Mouse (Mus musculus) midbrain, postnatal 0 days (tissue): ENCODE measurements around the gene Thoc6. TPM values are rescaled to one million over a fixed set of nuclear protein-coding genes. Genes with fewer than 3 reads are reported as not detected.

Experiments used
- ATAC-seq: fragments of 200-750 bp; cut with Nextera tagmentation; 2 replicates; pipeline ENCODE4 v1.8.0; 2017; ENCODE audit warnings: moderate number of reproducible peaks, mild to moderate bottlenecking, moderate TSS enrichment, moderate library complexity; ENCODE audit not compliant: low FRiP score
- DNase-seq: peaks from one replicate; pipeline ENCODE4 v3.0.0-alpha.2; 2015; ENCODE audit warnings: low spot score
- H3K27ac ChIP-seq: fragments of 300-500 bp; sonication (generic); 2 replicates; pipeline ENCODE4 v1.5.1; 2014; ENCODE audit warnings: low read depth, mild to moderate bottlenecking, low read length, mixed read lengths
- H3K27me3 ChIP-seq: fragments of 300-500 bp; sonication (generic); 2 replicates; pipeline ENCODE4 v1.6.1; 2014; ENCODE audit warnings: low read length, control low read depth, mixed read lengths; ENCODE audit not compliant: insufficient read depth
- H3K36me3 ChIP-seq: fragments of 300-500 bp; sonication (generic); 2 replicates; pipeline ENCODE4 v1.6.1; 2014; ENCODE audit warnings: low read length, control low read depth, mixed read lengths; ENCODE audit not compliant: insufficient read depth
- H3K4me1 ChIP-seq: fragments of 300-500 bp; sonication (generic); 2 replicates; pipeline ENCODE4 v1.6.1; 2014; ENCODE audit warnings: mild to moderate bottlenecking, control low read depth, antibody characterized with exemption, low read length, mixed read lengths; ENCODE audit not compliant: insufficient read depth
- H3K4me2 ChIP-seq: fragments of 300-500 bp; sonication (generic); 2 replicates; pipeline ENCODE4 v1.6.1; 2014; ENCODE audit warnings: low read depth, mild to moderate bottlenecking, low read length, mixed read lengths; ENCODE audit not compliant: poor library complexity, severe bottlenecking
- H3K4me3 ChIP-seq: fragments of 300-500 bp; sonication (generic); 2 replicates; pipeline ENCODE4 v1.5.1; 2014; ENCODE audit warnings: low read depth, mild to moderate bottlenecking, low read length, moderate library complexity
- H3K9ac ChIP-seq: fragments of 300-500 bp; sonication (generic); replicated peaks from 2 replicates; pipeline ENCODE4 v1.6.1; 2014; ENCODE audit warnings: mild to moderate bottlenecking, low read length, moderate library complexity, mixed read lengths; ENCODE audit not compliant: poor library complexity, severe bottlenecking
- H3K9me3 ChIP-seq: fragments of 300-500 bp; sonication (generic); 2 replicates; pipeline ENCODE4 v1.6.1; 2016; ENCODE audit warnings: low read length, control low read depth
- CTCF ChIP-seq: IDR thresholded peaks from 2 replicates; pipeline ENCODE4 v1.5.1; 2016; ENCODE audit warnings: antibody characterized with exemption, mild to moderate bottlenecking
- WGBS: fragments of 180-500 bp; shearing (Covaris S2); extraction: QIAGEN DNeasy Blood & Tissue Kit; methylation state at CpG from one replicate; pipeline ENCODE4 v1.1.7; 2014; 5-methylcytosine and 5-hydroxymethylcytosine counted together
- polyA plus RNA-seq: library from polyadenylated mRNA; unstranded; fragments of >200 nt; fragmentation: Nextera tagmentation; extraction: Ambion mirVana; gene quantifications from 2 replicates; pipeline ENCODE4 v1.2.1, GENCODE M21; 2015
- total RNA-seq: library from RNA; depleted of rRNA; stranded (reverse); fragments of >200 nt; gene quantifications from 2 replicates; pipeline ENCODE4 v1.2.3, GENCODE M21; 2014; rRNA removed

The Thoc6 gene
- 16.7 and 21.5 TPM in 2 replicates for total RNA-seq
- polyA plus RNA-seq, result 21.1 and 23.2 TPM in 2 replicates

- ATAC-seq (peak; percentile 94), DNase-seq (peak; percentile 98)
- no peaks in the 10 kb centered on the region for H3K9me3 ChIP-seq
- H3K27ac ChIP-seq, result peak within 1 kb of the TSS; percentile 72
- TF ChIP-seq CTCF, result no peak; the same call in 1 of the 2 replicates
- H3K4me3 ChIP-seq, result peak within 1 kb of the TSS; percentile 59
- H3K4me2 ChIP-seq, result peak within 1 kb of the TSS; percentile 79
- peaks cover 16% of the 10 kb centered on the region for H3K4me1 ChIP-seq
- under 1% methylated on average over 44 of the region's 45 CpGs for WGBS
- peaks cover 2% of the 10 kb centered on the region; the same call in 1 of the 2 replicates for H3K27me3 ChIP-seq
- H3K36me3 ChIP-seq, result peaks cover 12% of the 10 kb centered on the region
- peak within 1 kb of the TSS; percentile 69 for H3K9ac ChIP-seq
Observed at GRCm38 (mm10) chr17:23673424-23674073, at the start of gene Thoc6, which contains the start of gene Hcfc1r1. Gene Thoc6 (minus strand): TSS chr17:23673882. Gene Hcfc1r1 (plus strand): TSS chr17:23673596.

DNA sequence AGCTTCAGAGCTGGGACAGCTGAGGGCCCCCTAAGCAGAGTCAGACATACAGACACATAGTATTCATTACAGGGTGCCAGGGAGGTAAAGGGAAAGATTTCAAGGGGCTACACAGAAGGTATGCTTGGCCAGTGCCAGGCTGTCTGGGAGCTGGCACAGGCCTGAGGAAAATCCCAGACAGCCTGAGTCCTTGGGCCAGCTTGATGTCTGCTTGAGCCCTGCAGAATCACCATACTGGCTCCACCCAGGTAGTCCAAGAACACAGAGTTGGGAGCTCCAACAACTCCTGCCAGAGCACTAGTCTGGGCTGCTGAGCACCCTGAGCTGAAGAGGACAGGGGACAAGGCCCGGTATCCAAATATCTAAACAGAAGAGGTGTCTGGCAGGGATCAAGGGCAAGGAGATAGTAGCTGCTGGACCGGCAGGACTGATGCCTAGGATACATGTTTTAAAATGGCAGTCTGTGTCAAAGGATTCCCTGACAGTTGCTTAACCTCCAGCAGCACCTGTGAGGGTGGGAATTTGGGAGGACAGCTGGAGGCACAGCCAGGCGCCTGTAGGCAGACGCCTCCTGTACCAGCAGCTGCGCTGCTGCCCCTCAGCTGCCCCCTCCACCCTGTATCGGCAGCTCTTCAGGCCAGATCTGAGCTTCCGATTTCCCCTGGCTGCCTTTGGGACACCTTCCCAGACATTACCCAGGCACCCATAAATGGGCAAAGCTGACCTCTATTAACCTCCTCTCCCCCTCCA lies 48.9 kb upstream of the Thoc6 start, which contains the start of gene 1520401A03Rik:
Gene 1520401A03Rik (minus strand): TSS at position 408 of the 750 bp plus-strand sequence.
- H3K9ac ChIP-seq, result no peak within 1 kb of the TSS
- H3K4me1 ChIP-seq, result 0 out of 2 replicates have a peak, but pooled peaks cover 5% of the 10 kb centered on the region
- no peak within 1 kb of the TSS for H3K4me3 ChIP-seq
- ATAC-seq (no peak), DNase-seq (no peak)
- H3K27me3 ChIP-seq, result no peaks in the 10 kb centered on the region
- no peak within 1 kb of the TSS for H3K27ac ChIP-seq
- 77% methylated on average over 7 of the region's 7 CpGs for WGBS
- no peaks in the 10 kb centered on the region for H3K9me3 ChIP-seq
- H3K4me2 ChIP-seq, result no peak within 1 kb of the TSS
- TF ChIP-seq CTCF, result no peak
- no peaks in the 10 kb centered on the region for H3K36me3 ChIP-seq

- ATAC-seq (no peak), DNase-seq (no peak)
- Histone ChIP-seq H3K36me3 (no peaks in the 10 kb centered on the region), H3K4me2 (no peak overlapping the region), H3K27me3 (no peaks in the 10 kb centered on the region), H3K27ac (no peak overlapping the region), H3K9ac (no peak overlapping the region), H3K9me3 (no peaks in the 10 kb centered on the region), H3K4me1 (0 out of 2 replicates have a peak, but pooled peaks cover 5% of the 10 kb centered on the region), H3K4me3 (no peak overlapping the region)
- 69% methylated on average over 2 of the region's 2 CpGs for WGBS
- TF ChIP-seq CTCF, result no peak
Observed at GRCm38 (mm10) chr17:23721886-23722285, 48.2 kb upstream of the Thoc6 start.

DNA sequence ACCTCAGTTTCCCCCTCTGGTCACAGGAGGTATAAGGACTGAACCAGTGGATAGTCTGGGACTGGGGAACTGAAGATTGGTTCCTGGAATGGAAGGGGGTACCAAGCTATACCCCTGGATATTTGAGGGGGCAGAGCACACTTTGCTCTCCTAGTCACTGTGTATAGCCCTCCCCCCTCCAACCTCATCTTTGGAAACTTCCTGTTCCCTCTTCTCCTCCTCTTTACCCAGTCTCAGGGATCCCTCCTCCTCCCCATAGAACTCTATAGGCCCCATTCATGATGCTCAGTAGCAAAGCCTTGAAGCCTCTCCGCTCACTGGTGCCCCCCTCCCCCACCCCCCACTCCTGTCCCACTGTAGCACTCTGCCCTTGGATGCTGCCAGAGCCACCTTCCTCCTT lies 45.8 kb upstream of the Thoc6 start:
- no peak for ATAC-seq
- H3K27ac ChIP-seq, result no peak overlapping the region
- no peaks in the 10 kb centered on the region for H3K36me3 ChIP-seq
- TF ChIP-seq CTCF, result no peak
- no peak for DNase-seq
- H3K4me2 ChIP-seq, result no peak overlapping the region
- H3K9ac ChIP-seq, result no peak overlapping the region
- no peak overlapping the region for H3K4me3 ChIP-seq
- no peaks in the 10 kb centered on the region for H3K9me3 ChIP-seq
- no peaks in the 10 kb centered on the region for H3K27me3 ChIP-seq
- 42% methylated on average over 1 of the region's 1 CpGs for WGBS
- no peaks in the 10 kb centered on the region for H3K4me1 ChIP-seq

DNA sequence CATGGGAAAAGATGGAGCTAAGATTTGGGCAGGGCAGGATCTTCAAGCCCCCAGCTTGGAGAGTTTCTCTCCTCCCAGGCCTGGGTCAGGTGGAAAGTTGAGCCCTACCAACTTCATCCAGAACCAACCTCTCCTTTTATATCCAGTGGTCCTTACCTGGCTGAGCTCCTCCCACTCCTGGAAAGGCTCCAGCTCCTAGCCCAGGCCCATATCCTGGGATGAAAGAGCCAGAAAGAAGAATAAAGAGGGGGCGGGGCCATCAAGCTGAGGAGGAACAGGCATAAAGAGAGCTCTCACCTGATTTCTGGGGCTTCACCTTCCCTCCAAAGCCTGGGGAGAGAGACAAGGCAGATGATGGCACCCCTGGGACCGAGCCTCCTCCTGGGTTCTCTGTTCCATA lies 43.3 kb upstream of the Thoc6 start:
- no peak for DNase-seq

DNA sequence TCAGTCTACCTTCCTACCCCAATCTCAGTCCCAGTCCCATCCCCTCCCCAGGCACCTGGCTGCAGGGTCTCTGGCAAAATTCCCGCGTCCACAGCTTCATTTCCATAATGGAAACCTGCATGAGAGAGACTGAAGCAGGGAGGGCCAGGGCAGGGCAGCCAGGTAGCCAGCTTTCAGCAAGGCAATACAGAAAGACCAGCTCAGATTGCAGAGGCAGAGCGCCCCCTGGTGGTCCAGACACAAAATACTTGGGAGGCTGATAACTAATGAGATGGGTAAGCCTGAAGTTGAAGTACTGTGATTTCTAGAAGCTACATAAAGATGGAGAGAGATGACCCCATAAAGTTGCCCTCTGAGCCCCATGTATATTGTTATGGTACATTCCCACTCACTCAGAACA lies 32.5 kb upstream of the Thoc6 start:
- Histone ChIP-seq H3K9ac (no peak overlapping the region), H3K4me3 (no peak overlapping the region), H3K9me3 (no peaks in the 10 kb centered on the region), H3K27ac (no peak overlapping the region), H3K4me1 (no peaks in the 10 kb centered on the region), H3K4me2 (no peak overlapping the region), H3K36me3 (no peaks in the 10 kb centered on the region), H3K27me3 (no peaks in the 10 kb centered on the region)
- ATAC-seq (peak; percentile 53; the same call in 1 of the 2 replicates), DNase-seq (peak; percentile 78)
- TF ChIP-seq CTCF, result peak; percentile 93
- WGBS, result 0% methylated on average over 3 of the region's 3 CpGs

More for the DNA sequence above, 43.3 kb upstream of the Thoc6 start:
- Histone ChIP-seq H3K36me3 (no peaks in the 10 kb centered on the region), H3K4me1 (no peaks in the 10 kb centered on the region), H3K27me3 (no peaks in the 10 kb centered on the region), H3K27ac (no peak overlapping the region), H3K4me3 (no peak overlapping the region), H3K9ac (no peak overlapping the region), H3K9me3 (no peaks in the 10 kb centered on the region), H3K4me2 (no peak overlapping the region)
- ATAC-seq, result no peak
- TF ChIP-seq CTCF, result no peak
- 58% methylated on average over 2 of the region's 2 CpGs for WGBS
